Mouse (Mus musculus) intestine, embryonic 14.5 days (tissue): ENCODE measurements around the gene Pmm1. TPM values are rescaled to one million over a fixed set of nuclear protein-coding genes. Genes with fewer than 3 reads are reported as not detected.
"Not testable (repeated sequence)": the region's sequence is repeated elsewhere in the genome, so short reads cannot be mapped to it uniquely, and the experiment has no call there.

Experiments used
- ATAC-seq: fragments of 200-750 bp; cut with Nextera tagmentation; replicated peaks from 2 replicates; pipeline ENCODE4 v1.8.0; 2017; ENCODE audit warnings: low read depth, moderate number of reproducible peaks, moderate TSS enrichment, moderate library complexity; ENCODE audit not compliant: low FRiP score, low TSS enrichment
- DNase-seq: peaks from one replicate; pipeline ENCODE4 v3.0.0-alpha.2; 2018; ENCODE audit warnings: low spot score
- H3K27ac ChIP-seq: fragments of 300-500 bp; sonication (generic); 2 replicates; pipeline ENCODE4 v1.5.1; 2014; ENCODE audit warnings: low read depth, mild to moderate bottlenecking, control low read depth
- H3K27me3 ChIP-seq: fragments of 300-500 bp; sonication (generic); replicated peaks from 2 replicates; pipeline ENCODE4 v1.6.1; 2014; ENCODE audit warnings: low read length, control low read depth; ENCODE audit not compliant: control insufficient read depth, insufficient read depth
- H3K36me3 ChIP-seq: fragments of 300-500 bp; sonication (generic); 2 replicates; pipeline ENCODE4 v1.6.1; 2014; ENCODE audit warnings: low read length, control low read depth; ENCODE audit not compliant: control insufficient read depth, insufficient read depth
- H3K4me1 ChIP-seq: fragments of 300-500 bp; sonication (generic); replicated peaks from 2 replicates; pipeline ENCODE4 v1.6.1; 2014; ENCODE audit warnings: low read length, control low read depth, mixed read lengths; ENCODE audit not compliant: control insufficient read depth, insufficient read depth
- H3K4me2 ChIP-seq: fragments of 300-500 bp; sonication (generic); 2 replicates; pipeline ENCODE4 v1.6.1; 2014; ENCODE audit warnings: low read length
- H3K4me3 ChIP-seq: fragments of 300-500 bp; sonication (generic); 2 replicates; pipeline ENCODE4 v1.5.1; 2014; ENCODE audit warnings: low read depth, low read length, control low read depth, mixed read lengths
- H3K9ac ChIP-seq: fragments of 300-500 bp; sonication (generic); 2 replicates; pipeline ENCODE4 v1.6.1; 2014; ENCODE audit warnings: mild to moderate bottlenecking, low read length
- H3K9me3 ChIP-seq: fragments of 300-500 bp; sonication (generic); 2 replicates; pipeline ENCODE4 v1.6.1; 2016; ENCODE audit warnings: low read length, control low read depth; ENCODE audit not compliant: control insufficient read depth
- WGBS: fragments of 180-500 bp; shearing (Covaris S2); extraction: QIAGEN DNeasy Blood & Tissue Kit; methylation state at CpG from one replicate; pipeline ENCODE4 v1.1.7; 2014; 5-methylcytosine and 5-hydroxymethylcytosine counted together
- polyA plus RNA-seq: library from polyadenylated mRNA; unstranded; fragments of >200 nt; fragmentation: Nextera tagmentation; extraction: Ambion mirVana; gene quantifications from 2 replicates; pipeline ENCODE4 v1.2.1, GENCODE M21; 2014

The Pmm1 gene
- polyA plus RNA-seq, 1 experiment from 2014 or later: 25.8 TPM

GRCm38 (mm10) chr15:81980321-81980720, 19.6 kb upstream of the Pmm1 start, which contains the start of gene 1700029P11Rik:
Gene 1700029P11Rik (plus strand): TSS chr15:81980540.
- H3K4me2 ChIP-seq: no peak within 1 kb of the TSS
- no peak within 1 kb of the TSS for H3K27ac ChIP-seq
- H3K27me3 ChIP-seq: no peaks in the 10 kb centered on the region
- ATAC-seq (no peak), DNase-seq (no peak)
- no peak within 1 kb of the TSS for H3K4me3 ChIP-seq
- 93% methylated on average over 23 of the region's 23 CpGs for WGBS
- 0 out of 2 replicates have a peak, but pooled peaks cover 2% of the 10 kb centered on the region for H3K9me3 ChIP-seq
- no peaks in the 10 kb centered on the region for H3K36me3 ChIP-seq
- H3K9ac ChIP-seq: no peak within 1 kb of the TSS
- no peaks in the 10 kb centered on the region for H3K4me1 ChIP-seq

GRCm38 (mm10) chr15:81975156-81975555, 14.4 kb upstream of the Pmm1 start:
- not testable (repeated sequence) for H3K4me1 ChIP-seq, H3K9me3 ChIP-seq, H3K27ac ChIP-seq, H3K36me3 ChIP-seq, H3K27me3 ChIP-seq, H3K4me3 ChIP-seq, DNase-seq, H3K9ac ChIP-seq, ATAC-seq, H3K4me2 ChIP-seq
- 92% methylated on average over 8 of the region's 8 CpGs for WGBS

- not testable (repeated sequence) for H3K27me3 ChIP-seq, H3K27ac ChIP-seq, DNase-seq, H3K4me2 ChIP-seq, H3K9me3 ChIP-seq, ATAC-seq, H3K4me1 ChIP-seq, H3K9ac ChIP-seq, H3K4me3 ChIP-seq, H3K36me3 ChIP-seq
- WGBS: 92% methylated on average over 4 of the region's 4 CpGs
Measured at GRCm38 (mm10) chr15:81970498-81970897, 9.8 kb upstream of the Pmm1 start.

GRCm38 (mm10) chr15:81969635-81970034, 8.9 kb upstream of the Pmm1 start:
- not testable (repeated sequence) for DNase-seq, H3K36me3 ChIP-seq, ATAC-seq, H3K4me2 ChIP-seq, H3K27ac ChIP-seq, H3K4me1 ChIP-seq, H3K9ac ChIP-seq, H3K9me3 ChIP-seq, H3K4me3 ChIP-seq, H3K27me3 ChIP-seq
- 78% methylated on average over 6 of the region's 6 CpGs for WGBS

- no peaks in the 10 kb centered on the region for H3K9me3 ChIP-seq
- H3K4me3 ChIP-seq: no peak overlapping the region
- no peak overlapping the region for H3K4me2 ChIP-seq
- no peaks in the 10 kb centered on the region for H3K27me3 ChIP-seq
- no peaks in the 10 kb centered on the region for H3K4me1 ChIP-seq
- no peak overlapping the region for H3K27ac ChIP-seq
- DNase-seq: no peak
- H3K36me3 ChIP-seq: no peaks in the 10 kb centered on the region
- WGBS: 59% methylated on average over 7 of the region's 7 CpGs
- ATAC-seq: no peak
- no peak overlapping the region for H3K9ac ChIP-seq
Measured at GRCm38 (mm10) chr15:81969173-81969572, 8.4 kb upstream of the Pmm1 start.

- ATAC-seq (no peak), DNase-seq (no peak)
- no peaks in the 10 kb centered on the region for H3K36me3 ChIP-seq
- H3K4me1 ChIP-seq: no peaks in the 10 kb centered on the region
- H3K27me3 ChIP-seq: no peaks in the 10 kb centered on the region
- no peak overlapping the region for H3K4me2 ChIP-seq
- WGBS: 40% methylated on average over 2 of the region's 2 CpGs
- H3K9me3 ChIP-seq: no peaks in the 10 kb centered on the region
- no peak overlapping the region for H3K4me3 ChIP-seq
- H3K9ac ChIP-seq: no peak overlapping the region
- no peak overlapping the region for H3K27ac ChIP-seq
Measured at GRCm38 (mm10) chr15:81968447-81968846, 7.7 kb upstream of the Pmm1 start.

GRCm38 (mm10) chr15:81967821-81968220, 7.1 kb upstream of the Pmm1 start:
- H3K36me3 ChIP-seq: no peaks in the 10 kb centered on the region
- no peaks in the 10 kb centered on the region for H3K4me1 ChIP-seq
- H3K4me3 ChIP-seq: no peak overlapping the region
- no peaks in the 10 kb centered on the region for H3K9me3 ChIP-seq
- no peaks in the 10 kb centered on the region for H3K27me3 ChIP-seq
- no peak overlapping the region for H3K4me2 ChIP-seq
- WGBS: 81% methylated on average over 5 of the region's 5 CpGs
- H3K9ac ChIP-seq: no peak overlapping the region
- ATAC-seq (no peak), DNase-seq (no peak)
- H3K27ac ChIP-seq: no peak overlapping the region

- no peak for ATAC-seq
- no peaks in the 10 kb centered on the region for H3K4me1 ChIP-seq
- H3K9me3 ChIP-seq: no peaks in the 10 kb centered on the region
- no peak overlapping the region for H3K9ac ChIP-seq
- H3K4me2 ChIP-seq: no peak overlapping the region
- no peak overlapping the region for H3K27ac ChIP-seq
- H3K27me3 ChIP-seq: no peaks in the 10 kb centered on the region
- no peak overlapping the region for H3K4me3 ChIP-seq
- no peaks in the 10 kb centered on the region for H3K36me3 ChIP-seq
- DNase-seq: no peak
- WGBS: 81% methylated on average over 12 of the region's 14 CpGs
Measured at GRCm38 (mm10) chr15:81966062-81966829, 5.5 kb upstream of the Pmm1 start.

GRCm38 (mm10) chr15:81964980-81965545, 4.3 kb upstream of the Pmm1 start:
- H3K9me3 ChIP-seq: no peaks in the 10 kb centered on the region
- H3K27me3 ChIP-seq: no peaks in the 10 kb centered on the region
- no peak overlapping the region for H3K4me2 ChIP-seq
- ATAC-seq (no peak), DNase-seq (no peak)
- WGBS: 61% methylated on average over 4 of the region's 4 CpGs
- no peaks in the 10 kb centered on the region for H3K36me3 ChIP-seq
- H3K4me1 ChIP-seq: no peaks in the 10 kb centered on the region
- H3K9ac ChIP-seq: no peak overlapping the region
- H3K4me3 ChIP-seq: no peak overlapping the region
- H3K27ac ChIP-seq: no peak overlapping the region
